In genomic region chr9:25545212-25545611, GRCm38 (mm10) we compare ENCODE assay signal across 16 mouse cellular contexts.
A peak's percentile ranks its signal among the peaks of the same experiment; 100 is the strongest.
DNase-seq lines count a peak whose midpoint lies in the region; ATAC-seq lines count a peak whose summit lies in the region.
"Had no signal": no experiment of that assay in that cellular context is flagged by ENCODE, and none has a peak within 500 bp of the region (broad histone marks: within the 10 kb centered on the region; RNA-seq: fewer than 3 reads in every experiment).

No protein-coding gene starts in this region.

- no peak for ATAC-seq in heart, embryonic 12.5 days (ENCODE audit: insufficient number of reproducible peaks, low FRiP score)
- no peak for ATAC-seq in liver, embryonic 11.5 days (replicated peaks; ENCODE audit: low FRiP score)
- ATAC-seq in forebrain, embryonic 15.5 days (replicated peaks) = no peak
- ATAC-seq: CD4-positive, CD25-positive, alpha-beta regulatory T cell, adult 4 months; inflammation-experienced regulatory T-cells, adult 6 months; Patski had no signal

- peak; percentile 88 for DNase-seq in heart, adult 11 months
- DNase-seq in right cerebral cortex, postnatal 10 days (ENCODE audit: low spot score in 2 of 2) = peak; percentile 58 to 77
- no peak for DNase-seq in right cerebral cortex, postnatal 36 days (ENCODE audit: low spot score in 2 of 2)
- DNase-seq in gastrocnemius, postnatal 10 days = peak; percentile 62
- peak; percentile 85 for DNase-seq in skeletal muscle tissue, adult 2 months (ENCODE audit: low read depth, low spot score)
- no peak for DNase-seq in liver, embryonic 11.5 days (ENCODE audit: low spot score)
- DNase-seq: cerebellum, adult 8-10 months; lung, embryonic 14.5 days; thymus, postnatal 14 days had no signal

- peaks cover 49% of the 10 kb centered on the region for H3K4me1 ChIP-seq in heart, embryonic 12.5 days (replicated peaks)
- H3K4me1 ChIP-seq in liver, embryonic 11.5 days (replicated peaks; ENCODE audit: control insufficient read depth, insufficient read depth, low read length) = no peaks in the 10 kb centered on the region
- 0 out of 2 replicates have a peak, but pooled peaks cover 3% of the 10 kb centered on the region for H3K4me1 ChIP-seq in forebrain, embryonic 15.5 days
- H3K4me1 ChIP-seq: megakaryocyte, embryonic 14.5 days had no signal

- WGBS in heart, embryonic 12.5 days = 69% methylated on average over 2 of the region's 2 CpGs
- WGBS in liver, embryonic 11.5 days = 76% methylated on average over 2 of the region's 2 CpGs
- WGBS in forebrain, embryonic 15.5 days = 90% methylated on average over 2 of the region's 2 CpGs

- H3K9ac ChIP-seq in heart, embryonic 12.5 days = no peak overlapping the region
- H3K9ac ChIP-seq in liver, embryonic 11.5 days (ENCODE audit: low read depth, low read length) = no peak overlapping the region
- H3K9ac ChIP-seq in forebrain, embryonic 15.5 days (replicated peaks) = no peak overlapping the region
- H3K9ac ChIP-seq: embryonic facial prominence, embryonic 13.5 days; lung, embryonic 14.5 days had no signal

- no peaks in the 10 kb centered on the region for H3K9me3 ChIP-seq in heart, embryonic 12.5 days (replicated peaks)
- H3K9me3 ChIP-seq in liver, embryonic 11.5 days (ENCODE audit: control insufficient read depth, low read length) = no peaks in the 10 kb centered on the region
- H3K9me3 ChIP-seq in forebrain, embryonic 15.5 days = no peaks in the 10 kb centered on the region
- H3K9me3 ChIP-seq: embryonic facial prominence, embryonic 13.5 days had no signal

- H3K36me3 ChIP-seq in heart, embryonic 12.5 days = no peaks in the 10 kb centered on the region
- no peaks in the 10 kb centered on the region for H3K36me3 ChIP-seq in liver, embryonic 11.5 days (ENCODE audit: control insufficient read depth, insufficient read depth, low read length)
- H3K36me3 ChIP-seq in forebrain, embryonic 15.5 days = no peaks in the 10 kb centered on the region
- H3K36me3 ChIP-seq: embryonic facial prominence, embryonic 13.5 days had no signal

- no peak overlapping the region for H3K27ac ChIP-seq in heart, embryonic 12.5 days (ENCODE audit: poor library complexity, severe bottlenecking)
- no peak overlapping the region for H3K27ac ChIP-seq in liver, embryonic 11.5 days (ENCODE audit: low read depth, low read length)
- no peak overlapping the region for H3K27ac ChIP-seq in forebrain, embryonic 15.5 days (replicated peaks)
- H3K27ac ChIP-seq: embryonic facial prominence, embryonic 13.5 days had no signal

- H3K4me2 ChIP-seq in heart, embryonic 12.5 days = no peak overlapping the region
- no peak overlapping the region for H3K4me2 ChIP-seq in liver, embryonic 11.5 days
- no peak overlapping the region for H3K4me2 ChIP-seq in forebrain, embryonic 15.5 days (replicated peaks)
- H3K4me2 ChIP-seq: embryonic facial prominence, embryonic 13.5 days; lung, embryonic 14.5 days had no signal

- no peak overlapping the region for H3K4me3 ChIP-seq in heart, embryonic 12.5 days
- H3K4me3 ChIP-seq in liver, embryonic 11.5 days (ENCODE audit: low read depth, low read length) = no peak overlapping the region
- H3K4me3 ChIP-seq in forebrain, embryonic 15.5 days = no peak overlapping the region
- H3K4me3 ChIP-seq: embryonic facial prominence, embryonic 13.5 days; megakaryocyte, embryonic 14.5 days had no signal

- H3K27me3 ChIP-seq in heart, embryonic 12.5 days (replicated peaks) = no peaks in the 10 kb centered on the region
- H3K27me3 ChIP-seq in liver, embryonic 11.5 days (replicated peaks; ENCODE audit: control insufficient read depth, insufficient read depth, low read length) = no peaks in the 10 kb centered on the region
- no peaks in the 10 kb centered on the region for H3K27me3 ChIP-seq in forebrain, embryonic 15.5 days
- H3K27me3 ChIP-seq: embryonic facial prominence, embryonic 13.5 days; megakaryocyte, embryonic 14.5 days; Patski had no signal

Comparison
In these comparisons a context has a peak if more than half of its experiments do, and no peak if none do; other contexts are left out.
1. DNase-seq: peak in heart, adult 11 months (single experiment), right cerebral cortex, postnatal 10 days (2 of 2), gastrocnemius, postnatal 10 days (single experiment) and skeletal muscle tissue, adult 2 months (single experiment); none in right cerebral cortex, postnatal 36 days (0 of 2) and liver, embryonic 11.5 days (single experiment).